Mouse (Mus musculus): ENCODE results near the gene Smad6.

Gene Smad6

DNA sequence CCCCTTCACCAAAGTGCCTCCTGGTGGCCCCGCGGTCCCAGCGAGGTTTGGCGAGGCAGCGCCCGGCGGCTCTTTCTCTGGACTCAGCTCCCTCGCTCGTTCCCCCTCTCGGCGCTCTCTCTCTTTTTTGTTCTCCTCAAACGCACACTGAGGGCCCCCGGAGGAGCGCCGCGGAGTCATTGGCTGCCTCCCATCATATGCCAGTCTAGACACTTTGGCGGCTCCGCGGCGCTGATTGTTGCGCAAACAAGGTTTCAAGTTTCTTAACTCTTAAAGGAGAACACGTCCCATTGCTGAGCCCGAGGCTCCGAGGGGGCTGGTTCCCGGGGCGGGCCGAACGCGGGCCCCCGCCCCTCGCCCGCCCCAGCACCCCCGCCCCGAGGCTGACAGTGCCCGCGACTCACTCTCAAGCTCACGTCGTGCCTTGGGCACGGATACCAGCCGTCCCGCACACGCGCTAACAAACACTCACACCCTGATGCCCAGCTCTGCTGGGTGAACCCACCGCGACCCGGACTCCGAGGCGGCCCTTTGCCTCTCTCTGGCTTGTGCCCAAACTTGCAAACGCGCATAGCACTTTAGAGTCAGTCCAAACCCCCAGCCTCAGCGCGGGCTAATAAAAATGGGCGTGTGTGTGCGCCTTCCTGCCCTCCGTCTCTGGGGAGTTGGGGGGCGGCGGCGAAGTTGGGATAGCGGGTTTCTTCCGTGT, at the start of gene Smad6:
Gene Smad6 (minus strand): TSS at position 207 of the 709 bp plus-strand sequence.
- peak; percentile 77 for DNase-seq (ENCODE audit: low spot score)

GRCm38 (mm10) chr9:64070674-64071073, 48.8 kb upstream of the Smad6 start:
- no peak for DNase-seq (ENCODE audit: low spot score)

GRCm38 (mm10) chr9:64069131-64069530, 47.3 kb upstream of the Smad6 start:
- DNase-seq (ENCODE audit: low spot score): no peak

DNA sequence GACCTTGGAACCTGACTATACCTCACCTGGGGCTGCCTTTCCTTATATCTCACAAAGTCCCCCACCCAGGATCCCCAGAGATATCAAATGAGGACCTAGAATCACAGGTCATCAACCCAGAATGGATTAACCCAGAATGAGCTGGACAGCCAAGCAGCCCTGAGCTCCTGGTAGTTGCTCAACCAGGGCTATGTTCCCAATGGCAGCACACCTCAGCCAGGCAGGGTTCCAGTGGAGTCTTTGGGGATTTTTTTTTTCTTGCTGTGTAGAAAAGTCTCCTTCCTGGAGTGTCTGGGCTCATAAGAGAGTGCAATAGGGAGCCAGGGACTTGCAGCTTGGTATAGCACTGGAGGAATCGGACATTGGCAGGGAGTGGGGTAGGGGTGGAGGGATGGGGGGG, 46.7 kb upstream of the Smad6 start:
- DNase-seq (ENCODE audit: low spot score): no peak

DNA sequence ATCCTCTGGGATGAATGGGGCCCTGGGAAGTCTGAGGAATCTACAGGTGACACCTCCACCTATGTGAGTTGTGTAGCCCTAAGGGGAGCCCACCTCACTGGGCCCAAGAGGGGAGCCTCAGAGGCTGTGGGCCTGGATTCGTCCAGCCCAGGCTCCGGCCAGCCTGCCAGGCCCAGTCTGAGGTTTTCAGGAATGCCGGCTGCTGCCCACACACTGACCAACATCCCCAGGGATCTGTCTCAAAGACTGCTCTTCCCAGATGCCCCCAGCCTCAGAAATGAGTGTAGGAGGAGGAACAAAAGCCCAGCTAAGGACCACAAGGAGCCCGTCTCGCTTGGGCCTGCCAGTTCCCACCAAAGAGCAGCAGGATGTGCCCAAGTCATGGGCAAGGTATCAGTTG, 45.9 kb upstream of the Smad6 start:
- no peak for DNase-seq (ENCODE audit: low spot score)

DNA sequence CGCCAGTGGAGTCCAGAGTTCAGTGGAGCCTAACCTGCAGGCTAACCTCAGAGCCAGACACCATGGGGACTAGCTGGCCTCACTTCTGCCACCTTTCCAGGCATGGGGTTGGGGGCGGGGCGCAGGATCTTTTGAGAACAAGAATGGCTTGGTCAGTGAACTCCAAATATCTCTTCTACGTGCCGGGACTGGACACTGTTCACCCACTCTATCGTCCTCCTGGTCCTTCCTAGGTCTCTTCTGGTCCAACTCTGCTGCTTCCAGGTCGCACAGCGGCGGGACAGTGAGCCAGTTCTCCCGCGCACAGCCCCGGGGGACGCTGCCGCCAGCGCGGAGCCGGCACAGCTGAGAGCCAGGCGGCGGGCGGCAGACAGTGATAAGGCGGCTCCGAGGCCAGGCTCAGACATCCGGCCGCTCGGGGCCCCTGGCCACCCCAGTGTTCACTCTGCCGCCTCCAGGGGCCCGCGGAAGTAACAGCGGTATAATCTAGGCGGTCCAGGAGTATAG, 38.2 kb upstream of the Smad6 start:
- no peak for DNase-seq (ENCODE audit: low spot score)

DNA sequence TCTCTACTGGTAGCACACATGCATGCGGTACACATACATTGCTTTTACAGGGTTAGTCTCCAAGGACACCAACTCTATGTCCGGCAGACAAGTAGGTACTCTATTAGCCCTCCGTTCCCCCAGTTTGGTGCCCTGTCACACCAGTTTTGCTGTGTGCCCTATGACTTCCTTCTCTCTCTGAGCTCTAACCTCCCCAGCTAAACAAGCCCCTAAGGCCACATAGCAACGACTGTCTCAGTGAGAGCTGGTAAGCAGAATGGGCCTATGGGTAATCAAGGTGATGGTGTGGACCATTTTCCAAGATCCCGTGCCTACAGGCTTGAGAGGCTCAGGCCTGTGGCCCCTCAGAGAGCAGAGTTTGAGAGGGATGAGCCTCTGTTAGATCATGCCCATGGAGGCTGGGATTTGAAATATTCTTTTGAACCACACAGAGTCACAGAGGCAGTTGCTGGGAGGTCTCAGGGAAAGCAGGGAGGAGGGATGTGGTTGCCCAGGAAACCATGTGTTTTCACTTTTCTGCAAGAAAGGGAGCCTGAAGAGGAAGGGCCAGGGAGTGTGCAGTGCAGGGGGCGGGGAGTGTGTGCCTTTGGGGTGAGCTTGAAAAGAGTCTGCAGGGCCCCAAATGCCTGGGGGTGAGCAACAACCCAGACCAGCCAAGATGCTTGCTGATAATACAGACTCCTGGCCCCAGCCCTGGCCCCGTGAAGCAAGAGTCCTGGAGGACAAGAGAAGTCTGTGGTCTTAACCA, 36.2 kb upstream of the Smad6 start:
- no peak for DNase-seq (ENCODE audit: low spot score)

DNA sequence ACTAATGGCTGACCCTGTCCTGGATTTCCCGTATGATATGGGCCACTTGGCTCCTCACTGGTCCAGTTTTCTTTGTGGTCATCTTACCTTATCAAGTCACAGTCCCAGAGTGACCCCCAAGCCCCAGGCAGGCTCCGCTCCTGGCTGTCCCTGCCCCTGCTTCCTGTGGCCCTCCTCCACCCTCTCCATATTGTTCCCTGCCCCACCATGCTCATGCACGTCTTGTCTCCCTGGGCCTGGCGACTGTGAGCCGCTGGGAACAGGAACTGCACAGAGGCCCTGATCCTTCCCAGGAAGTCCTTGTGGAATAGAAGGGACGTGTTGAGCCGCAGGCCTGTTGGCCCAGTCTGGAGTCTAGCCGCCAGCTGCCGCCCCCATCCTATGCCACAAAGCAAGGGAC, 33.3 kb upstream of the Smad6 start:
- DNase-seq (ENCODE audit: low spot score): no peak

DNA sequence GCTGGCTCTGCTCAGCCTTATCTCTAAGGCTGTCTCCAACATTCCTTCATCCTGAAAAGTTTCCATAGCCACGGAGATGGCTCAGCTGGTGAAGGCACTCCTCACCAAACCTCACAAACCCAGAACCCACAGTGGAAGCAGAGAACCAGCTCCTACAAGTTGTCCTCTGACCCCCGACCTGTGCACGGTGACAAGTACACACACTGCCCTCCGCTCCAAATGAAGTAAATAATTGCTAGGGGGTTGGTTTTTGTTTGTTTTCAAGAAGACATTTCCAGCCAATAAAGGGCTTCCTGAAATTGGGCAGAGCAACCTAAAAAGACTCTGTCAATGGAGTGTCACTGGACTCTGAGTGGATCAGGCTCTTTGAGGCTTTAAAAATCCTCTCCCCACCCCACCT, 31.9 kb upstream of the Smad6 start:
- DNase-seq (ENCODE audit: low spot score): no peak

GRCm38 (mm10) chr9:64051241-64051640, 29.4 kb upstream of the Smad6 start:
- DNase-seq (ENCODE audit: low spot score): no peak

DNA sequence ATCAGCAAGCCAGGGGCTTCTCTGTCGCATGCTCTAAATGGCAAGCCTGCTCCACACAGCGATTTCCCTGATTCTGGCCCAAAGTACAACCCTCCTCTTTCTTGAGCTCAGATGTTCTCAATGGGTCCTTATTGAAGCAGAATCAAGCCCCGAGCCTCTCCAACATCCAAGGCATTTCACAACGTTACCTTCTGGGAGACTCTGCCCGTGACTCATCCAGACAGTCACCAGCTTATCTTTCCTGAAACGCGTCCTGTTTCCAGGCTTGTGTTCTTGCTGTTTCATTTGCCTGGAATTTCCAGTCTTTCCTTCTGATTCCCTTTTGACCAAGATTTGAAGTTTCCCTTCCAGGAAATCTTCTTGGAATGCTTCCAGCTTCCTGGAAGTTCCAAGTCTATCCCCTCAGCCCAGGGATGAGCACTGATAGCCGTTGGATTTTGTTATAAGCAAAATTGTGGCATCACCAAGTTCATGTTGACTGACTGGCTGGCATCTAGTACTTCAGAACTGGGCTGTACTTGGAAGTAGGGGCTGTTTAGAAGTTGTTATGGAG, 28.7 kb upstream of the Smad6 start:
- no peak for DNase-seq (ENCODE audit: low spot score)

DNA sequence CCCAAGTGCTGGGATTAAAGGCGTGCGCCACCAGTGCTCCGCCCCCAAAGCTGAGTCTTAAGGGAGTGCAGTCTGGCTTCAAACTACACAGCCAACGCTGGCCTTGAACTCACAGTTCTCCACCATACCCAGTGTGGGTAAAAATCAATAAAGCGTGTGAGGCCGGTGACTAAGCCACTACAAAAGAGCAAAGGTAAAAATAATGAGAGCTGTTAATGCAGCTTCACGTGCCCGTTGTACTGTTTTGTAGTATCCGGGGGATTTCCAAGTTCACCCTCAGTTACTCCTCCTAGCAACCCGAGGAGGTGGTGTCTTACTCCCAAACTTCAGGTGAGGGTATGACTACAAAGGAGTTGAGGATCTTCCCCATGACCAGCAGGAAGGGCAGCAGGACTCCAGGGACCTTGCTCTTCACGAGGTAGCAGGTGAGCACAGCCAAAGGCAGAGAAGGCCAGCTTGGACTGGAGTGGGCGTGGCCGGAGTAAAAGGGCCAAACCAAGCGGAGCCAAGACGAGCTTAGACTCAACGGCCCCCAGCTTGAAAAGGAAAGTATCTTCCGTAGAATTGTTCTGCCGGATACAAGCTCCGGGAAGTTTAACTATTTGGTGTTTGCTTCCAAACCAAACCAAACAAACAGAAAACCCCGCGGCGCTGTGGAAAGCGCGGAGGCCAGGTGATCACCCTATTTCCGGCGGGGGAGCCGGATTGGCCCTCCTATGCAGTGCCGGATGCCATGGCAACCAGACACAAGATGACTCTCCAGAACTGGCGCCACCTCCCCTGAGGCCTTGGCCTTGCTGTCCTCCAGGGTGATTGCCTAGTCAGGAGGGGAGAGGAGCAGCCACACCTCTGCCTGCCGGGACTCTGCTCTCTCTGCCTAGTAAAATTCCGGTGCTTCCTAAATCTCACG, 27.9 kb upstream of the Smad6 start:
- DNase-seq (ENCODE audit: low spot score): no peak

DNA sequence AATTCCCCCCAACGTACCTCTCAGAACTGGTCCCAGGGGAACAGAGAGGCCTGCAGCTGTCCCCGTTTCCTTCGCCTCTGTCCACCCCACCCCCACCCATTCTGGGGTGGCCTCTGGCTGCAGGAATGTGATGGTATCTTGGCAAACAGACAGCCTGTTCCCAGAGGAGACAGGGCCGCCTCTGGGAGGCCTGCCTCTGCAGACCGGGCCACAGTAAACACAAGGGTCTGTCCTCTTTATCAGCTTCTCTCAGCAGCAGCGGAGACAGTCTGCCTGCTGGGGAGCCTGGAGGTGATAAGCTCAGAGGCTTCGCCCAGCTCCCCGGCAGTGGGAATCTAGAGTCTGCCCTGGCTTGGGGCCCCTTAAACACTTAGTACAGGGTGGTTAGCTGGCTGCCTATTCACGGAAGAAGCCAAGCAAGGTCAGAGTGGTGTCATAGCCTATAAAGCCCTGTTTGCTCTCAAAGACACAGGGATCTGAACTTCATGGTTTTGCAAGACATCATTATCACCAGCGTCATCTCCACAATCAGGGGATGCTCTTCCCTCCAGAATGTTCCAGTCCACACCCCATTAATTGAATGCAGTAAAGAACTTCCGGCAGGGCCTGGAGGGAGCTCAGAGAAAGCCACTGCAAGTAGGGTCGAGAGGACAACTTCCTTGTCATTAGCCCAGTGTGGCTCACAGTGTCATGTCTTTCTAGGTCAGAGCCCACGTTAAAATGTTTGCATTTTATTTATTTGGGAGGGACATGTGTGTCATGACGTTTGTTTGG, 23.4 kb upstream of the Smad6 start:
- no peak for DNase-seq (ENCODE audit: low spot score)

DNA sequence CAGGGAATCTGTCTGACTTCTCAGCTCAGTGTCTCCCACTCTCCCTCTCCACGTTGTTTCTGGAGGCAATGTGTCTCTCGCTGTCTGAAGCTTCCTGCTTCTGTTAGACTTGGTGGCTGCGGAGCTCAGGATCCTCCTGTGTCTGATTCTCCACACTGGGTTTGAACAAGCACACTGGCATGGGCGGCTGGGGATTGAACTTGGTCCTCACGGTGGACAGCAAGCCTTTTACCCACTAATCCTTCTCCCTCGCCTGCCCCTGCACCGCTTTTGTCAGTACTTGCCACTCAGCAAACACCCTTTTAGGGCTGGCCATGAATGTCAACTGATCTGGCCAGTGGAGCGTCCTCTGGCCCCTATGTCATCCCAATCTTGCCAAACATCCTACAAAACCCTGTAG, 22.5 kb upstream of the Smad6 start:
- no peak for DNase-seq (ENCODE audit: low spot score)

DNA sequence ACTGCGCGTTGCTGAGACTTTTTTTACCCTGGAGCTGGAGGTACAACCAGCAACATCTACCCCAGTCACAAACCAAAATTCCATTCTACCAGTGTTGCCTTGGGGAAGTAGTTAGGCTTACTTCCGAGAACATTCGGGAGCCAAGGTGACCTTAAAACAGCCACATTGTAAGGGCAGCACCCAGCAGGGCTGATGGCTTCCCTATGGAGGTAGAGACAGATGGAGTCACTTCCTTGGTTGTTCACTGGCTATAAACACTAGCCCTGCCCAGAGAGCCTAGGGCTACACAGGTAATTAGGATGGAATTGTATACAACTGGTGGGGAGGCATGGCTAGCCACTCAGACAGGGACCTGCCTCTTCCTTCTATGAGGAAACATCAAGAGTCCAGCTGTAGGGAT, 21.1 kb upstream of the Smad6 start:
- no peak for DNase-seq (ENCODE audit: low spot score)

DNA sequence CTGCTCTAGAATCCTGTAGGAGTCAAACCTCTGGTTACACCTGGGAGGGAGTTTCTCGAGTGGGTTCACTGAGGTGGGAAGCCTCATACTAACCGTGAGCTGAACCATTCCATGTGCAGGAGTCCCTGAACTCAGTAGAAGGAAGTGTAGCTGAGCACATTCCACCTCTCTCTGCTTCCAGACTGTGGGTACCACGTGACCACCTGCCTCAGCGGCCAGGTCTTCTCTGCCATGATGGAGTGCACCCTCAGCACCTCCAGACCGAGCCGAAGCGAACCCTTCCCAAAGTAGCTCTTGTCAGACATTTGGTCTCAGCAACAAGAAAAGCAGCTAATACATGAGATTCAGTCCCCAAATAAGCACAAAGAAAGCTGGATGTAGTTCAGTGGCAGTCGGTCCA, 20.4 kb upstream of the Smad6 start:
- no peak for DNase-seq (ENCODE audit: low spot score)

DNA sequence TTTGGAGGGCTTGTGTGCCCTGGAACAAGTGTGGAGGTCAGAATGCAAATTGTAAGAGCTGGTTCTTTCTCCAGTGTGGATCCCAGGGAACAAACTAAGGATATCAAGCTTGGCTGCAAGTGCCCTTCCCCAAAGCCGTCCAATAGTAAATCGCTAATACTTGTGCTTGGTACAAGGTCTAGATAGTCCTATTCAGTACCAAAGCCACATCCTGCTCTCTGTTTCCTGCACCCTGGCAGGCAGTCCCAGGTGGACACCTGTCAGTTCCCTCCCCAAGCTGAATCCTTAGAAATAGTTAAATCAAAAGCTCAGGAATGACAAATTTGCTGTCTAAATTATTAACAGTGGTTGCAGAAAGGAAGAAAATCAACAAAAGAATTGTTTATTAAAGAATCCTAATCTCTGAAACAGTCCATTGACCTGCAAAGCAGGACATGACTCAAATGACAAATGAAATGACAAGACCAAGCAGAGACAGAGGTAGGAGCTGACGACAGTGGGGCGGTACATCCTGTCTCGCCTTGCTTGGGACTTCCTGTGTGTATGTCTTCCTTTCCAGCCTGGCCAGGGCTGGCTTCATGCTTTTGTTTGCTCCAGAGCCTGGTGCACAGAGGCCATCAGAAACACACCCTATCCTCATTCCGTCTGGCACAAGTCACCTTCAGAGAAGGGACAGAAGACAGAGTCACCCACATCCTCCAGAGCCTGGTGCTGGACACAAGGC, 8.2 kb upstream of the Smad6 start:
- no peak for DNase-seq (ENCODE audit: low spot score)

DNA sequence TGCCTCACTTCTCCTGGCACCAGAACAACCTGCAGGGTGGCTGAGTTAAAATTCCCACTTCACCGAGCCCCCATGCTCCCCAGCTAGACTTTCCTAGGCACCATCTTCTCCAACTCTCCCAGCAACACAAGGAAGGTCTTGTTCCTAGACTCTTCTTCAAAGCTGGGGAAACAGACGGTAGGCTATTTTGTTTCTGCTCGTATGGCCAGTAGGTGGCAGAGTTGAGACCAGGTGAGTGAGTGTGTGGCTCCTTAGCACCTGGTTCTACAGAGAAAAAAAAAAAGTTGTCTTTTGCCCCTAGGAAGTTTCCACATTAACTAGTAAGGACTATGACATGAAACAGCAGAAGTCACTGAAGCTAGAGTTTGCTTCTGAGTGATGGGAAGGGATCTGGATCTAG, 3.7 kb upstream of the Smad6 start:
- DNase-seq (ENCODE audit: low spot score): no peak

- no peak for DNase-seq (ENCODE audit: low spot score)
Measured at GRCm38 (mm10) chr9:64024976-64025375, 3.1 kb upstream of the Smad6 start.

GRCm38 (mm10) chr9:64022562-64023366, 905 bp upstream of the Smad6 start:
- DNase-seq (ENCODE audit: low spot score): peak; percentile 94

Measured in urinary bladder, postnatal 10 days (tissue).